Mouse (Mus musculus): Measurements from ENCODE around the gene Ovch2.

The Ovch2 gene

GRCm38 (mm10) chr7:107745111-107745510, 55.9 kb downstream of the Ovch2 start:
- DNase-seq (ENCODE audit: low read depth, low spot score): no peak

- no peak for DNase-seq (ENCODE audit: low read depth, low spot score)
These were observed 56.6 kb downstream of the Ovch2 start for GRCm38 (mm10) chr7:107744454-107744853.

GRCm38 (mm10) chr7:107742963-107743465, 58.0 kb downstream of the Ovch2 start:
- DNase-seq (ENCODE audit: low read depth, low spot score): no peak

- DNase-seq (ENCODE audit: low read depth, low spot score): peak; percentile 19
These were observed 62.3 kb downstream of the Ovch2 start for GRCm38 (mm10) chr7:107738726-107739125.

- no peak for DNase-seq (ENCODE audit: low read depth, low spot score)
These were observed 67.8 kb downstream of the Ovch2 start for GRCm38 (mm10) chr7:107733162-107733561.

Measured in retina, postnatal 7 days (tissue).